Mouse (Mus musculus): Measurements from ENCODE around the gene Bco1. TPM values are rescaled to one million over a fixed set of nuclear protein-coding genes. Genes with fewer than 3 reads are reported as not detected.

Gene Bco1
- polyA plus RNA-seq, 1 experiment = 0.07 TPM

DNA sequence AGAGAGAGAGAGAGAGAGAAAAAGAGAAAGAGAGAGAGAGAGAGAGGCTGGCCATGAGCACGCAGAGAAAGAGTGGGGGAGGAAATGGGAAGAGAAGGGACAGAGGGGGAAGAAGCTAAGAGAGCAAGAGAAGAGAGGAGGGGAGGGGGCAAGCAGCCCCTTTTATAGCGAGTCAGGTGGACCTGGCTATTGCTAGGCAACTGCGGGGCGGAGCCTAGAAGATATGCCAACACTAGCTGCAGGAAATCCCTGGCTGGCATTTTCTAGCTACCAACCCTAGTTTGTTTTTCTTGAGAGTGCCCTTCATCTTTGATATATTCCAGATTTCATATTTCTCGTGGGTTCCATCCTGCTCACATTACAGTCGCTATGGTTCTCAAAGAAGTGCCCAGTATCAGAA, 19.4 kb downstream of the Bco1 start:
- no peak for DNase-seq
- peaks cover 5% of the 10 kb centered on the region for H3K4me1 ChIP-seq (ENCODE audit: control insufficient read depth, insufficient read depth, low read length)
- H3K27me3 ChIP-seq (ENCODE audit: control insufficient read depth, insufficient read depth, low read length) = no peaks in the 10 kb centered on the region
- 57% methylated on average over 6 of the region's 6 CpGs for WGBS
- H3K27ac ChIP-seq (ENCODE audit: insufficient read depth, low read length) = no peak overlapping the region
- TF ChIP-seq POLR2A (IDR thresholded peaks at IDR 0.05; ENCODE audit: borderline replicate concordance, insufficient read depth, low read length) (no peak), CTCF (IDR thresholded peaks at IDR 0.05; ENCODE audit: borderline replicate concordance, insufficient read depth, low read depth, low read length) (no peak)
- no peak overlapping the region for H3K4me3 ChIP-seq (replicated peaks; ENCODE audit: insufficient read depth, low read depth, low read length)

DNA sequence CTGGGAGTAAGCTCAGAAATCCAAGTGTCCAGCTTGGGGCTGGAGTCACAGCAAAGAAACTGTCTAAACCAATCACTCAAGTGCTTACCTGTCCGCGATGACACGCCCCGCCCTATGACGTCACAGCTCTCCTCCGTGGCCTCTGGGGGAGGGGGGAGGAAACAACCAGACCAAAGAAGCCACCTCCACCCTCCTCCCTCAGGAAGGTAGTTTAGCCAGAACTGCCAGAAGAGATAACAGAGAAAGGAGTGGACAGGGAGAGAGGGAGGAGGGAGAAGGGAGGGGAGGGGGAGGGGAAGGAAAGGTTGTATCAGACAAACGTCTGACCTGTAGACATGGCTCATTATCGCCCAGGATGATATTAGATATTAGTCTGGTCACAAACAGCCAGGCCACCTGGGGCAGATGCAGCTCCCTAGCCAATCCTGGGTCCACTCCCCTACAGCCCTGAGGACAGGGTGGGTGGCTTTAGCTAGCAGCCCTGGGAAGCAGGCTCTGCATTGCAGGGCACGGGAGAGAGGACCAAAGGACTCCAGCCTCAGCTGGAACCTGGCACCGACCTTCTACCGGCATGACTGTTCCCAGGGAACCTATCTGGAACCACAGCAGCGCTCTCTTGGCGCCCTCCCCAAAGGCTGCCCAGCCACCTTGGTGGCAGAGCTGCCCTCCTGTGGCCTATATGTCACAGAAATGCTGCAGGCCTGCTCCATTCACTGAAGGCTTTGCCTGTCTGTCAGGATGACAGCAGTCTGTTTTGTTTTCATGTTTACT, 20.2 kb downstream of the Bco1 start:
- DNase-seq = peak; percentile 51 to 59
- H3K4me1 ChIP-seq (ENCODE audit: control insufficient read depth, insufficient read depth, low read length) = peaks cover 5% of the 10 kb centered on the region
- TF ChIP-seq POLR2A (IDR thresholded peaks at IDR 0.05; ENCODE audit: borderline replicate concordance, insufficient read depth, low read length) (no peak), CTCF (IDR thresholded peaks at IDR 0.05; ENCODE audit: borderline replicate concordance, insufficient read depth, low read depth, low read length) (no peak; the same call in 1 of the 2 replicates)
- 10% methylated on average over 13 of the region's 13 CpGs for WGBS
- H3K4me3 ChIP-seq (replicated peaks; ENCODE audit: insufficient read depth, low read depth, low read length) = peak overlapping the region; percentile 31
- no peak overlapping the region for H3K27ac ChIP-seq (ENCODE audit: insufficient read depth, low read length)
- H3K27me3 ChIP-seq (ENCODE audit: control insufficient read depth, insufficient read depth, low read length) = no peaks in the 10 kb centered on the region

DNA sequence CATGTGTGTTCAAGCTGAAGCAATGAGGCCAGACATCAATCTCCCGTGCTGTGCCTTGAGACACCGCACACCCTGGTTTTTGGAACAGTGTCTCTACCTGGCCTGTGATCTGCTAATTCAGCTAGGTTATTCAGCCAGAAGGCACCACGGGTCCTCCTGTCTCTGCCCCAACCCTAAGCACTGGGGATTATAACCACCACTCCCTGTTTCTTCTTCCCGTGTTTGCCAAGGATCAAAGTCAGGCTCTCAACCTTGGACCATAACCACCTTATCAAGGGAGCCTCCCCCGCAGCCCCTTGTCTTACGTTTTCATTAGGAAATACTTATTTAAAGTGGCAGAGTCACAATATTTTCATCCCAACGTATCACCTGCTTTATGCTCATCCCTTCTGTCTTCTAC, 20.9 kb downstream of the Bco1 start:
- H3K27ac ChIP-seq (ENCODE audit: insufficient read depth, low read length) = no peak overlapping the region
- H3K27me3 ChIP-seq (ENCODE audit: control insufficient read depth, insufficient read depth, low read length) = no peaks in the 10 kb centered on the region
- DNase-seq = no peak
- no peak for TF ChIP-seq CTCF (IDR thresholded peaks at IDR 0.05; ENCODE audit: borderline replicate concordance, insufficient read depth, low read depth, low read length)
- no peak for TF ChIP-seq POLR2A (IDR thresholded peaks at IDR 0.05; ENCODE audit: borderline replicate concordance, insufficient read depth, low read length)
- 46% methylated on average over 7 of the region's 7 CpGs for WGBS
- no peak overlapping the region for H3K4me3 ChIP-seq (replicated peaks; ENCODE audit: insufficient read depth, low read depth, low read length)
- H3K4me1 ChIP-seq (ENCODE audit: control insufficient read depth, insufficient read depth, low read length) = peaks cover 5% of the 10 kb centered on the region

DNA sequence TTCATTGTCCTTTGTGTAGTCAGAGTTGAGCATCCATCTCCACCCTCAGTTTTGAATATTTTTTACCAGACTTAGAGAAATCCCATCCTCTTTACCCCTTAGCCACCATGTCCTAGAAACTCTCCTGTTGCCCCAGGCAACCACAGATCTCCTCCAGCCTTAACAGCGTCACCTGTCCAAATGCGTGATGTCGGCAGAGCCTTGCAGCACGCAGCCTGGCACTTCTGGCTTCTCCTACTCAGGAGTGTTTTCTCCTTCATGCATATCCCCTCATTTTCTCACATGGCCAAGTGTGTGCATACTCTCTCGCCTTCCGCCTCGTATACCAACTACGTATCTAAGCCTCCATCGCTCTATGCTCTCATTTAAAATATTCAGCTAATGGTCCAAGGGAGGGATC, 22.8 kb downstream of the Bco1 start:
- H3K27me3 ChIP-seq (ENCODE audit: control insufficient read depth, insufficient read depth, low read length) = no peaks in the 10 kb centered on the region
- DNase-seq = no peak
- WGBS = 94% methylated on average over 9 of the region's 9 CpGs
- peaks cover 5% of the 10 kb centered on the region for H3K4me1 ChIP-seq (ENCODE audit: control insufficient read depth, insufficient read depth, low read length)
- TF ChIP-seq POLR2A (IDR thresholded peaks at IDR 0.05; ENCODE audit: borderline replicate concordance, insufficient read depth, low read length) (no peak), CTCF (IDR thresholded peaks at IDR 0.05; ENCODE audit: borderline replicate concordance, insufficient read depth, low read depth, low read length) (no peak)
- no peak overlapping the region for H3K27ac ChIP-seq (ENCODE audit: insufficient read depth, low read length)
- no peak overlapping the region for H3K4me3 ChIP-seq (replicated peaks; ENCODE audit: insufficient read depth, low read depth, low read length)

DNA sequence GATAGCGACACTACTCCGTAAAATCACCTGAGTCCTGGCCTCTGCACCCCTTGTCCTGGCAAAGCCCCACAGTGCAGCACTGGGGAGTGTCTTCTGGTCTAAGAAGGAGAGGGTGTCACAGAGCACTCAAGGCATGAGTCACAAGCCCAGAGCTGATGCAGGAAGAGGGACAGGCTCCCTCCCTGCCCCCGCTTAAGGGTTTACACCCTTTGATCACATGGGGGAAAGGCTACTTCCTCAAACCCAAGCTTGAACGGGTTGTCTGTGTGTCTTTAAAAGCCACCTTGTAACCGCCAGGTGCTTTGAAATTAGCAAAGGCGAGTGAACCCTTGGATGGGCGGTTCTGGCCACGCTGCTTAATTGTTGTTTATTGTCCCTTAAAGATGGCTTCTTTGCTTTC, 25.6 kb downstream of the Bco1 start:
- H3K27ac ChIP-seq (ENCODE audit: insufficient read depth, low read length) = no peak overlapping the region
- no peak for DNase-seq
- 84% methylated on average over 8 of the region's 8 CpGs for WGBS
- H3K4me3 ChIP-seq (replicated peaks; ENCODE audit: insufficient read depth, low read depth, low read length) = no peak overlapping the region
- TF ChIP-seq CTCF (IDR thresholded peaks at IDR 0.05; ENCODE audit: borderline replicate concordance, insufficient read depth, low read depth, low read length) = no peak
- TF ChIP-seq POLR2A (IDR thresholded peaks at IDR 0.05; ENCODE audit: borderline replicate concordance, insufficient read depth, low read length) = no peak
- H3K4me1 ChIP-seq (ENCODE audit: control insufficient read depth, insufficient read depth, low read length) = peaks cover 3% of the 10 kb centered on the region
- H3K27me3 ChIP-seq (ENCODE audit: control insufficient read depth, insufficient read depth, low read length) = no peaks in the 10 kb centered on the region

DNA sequence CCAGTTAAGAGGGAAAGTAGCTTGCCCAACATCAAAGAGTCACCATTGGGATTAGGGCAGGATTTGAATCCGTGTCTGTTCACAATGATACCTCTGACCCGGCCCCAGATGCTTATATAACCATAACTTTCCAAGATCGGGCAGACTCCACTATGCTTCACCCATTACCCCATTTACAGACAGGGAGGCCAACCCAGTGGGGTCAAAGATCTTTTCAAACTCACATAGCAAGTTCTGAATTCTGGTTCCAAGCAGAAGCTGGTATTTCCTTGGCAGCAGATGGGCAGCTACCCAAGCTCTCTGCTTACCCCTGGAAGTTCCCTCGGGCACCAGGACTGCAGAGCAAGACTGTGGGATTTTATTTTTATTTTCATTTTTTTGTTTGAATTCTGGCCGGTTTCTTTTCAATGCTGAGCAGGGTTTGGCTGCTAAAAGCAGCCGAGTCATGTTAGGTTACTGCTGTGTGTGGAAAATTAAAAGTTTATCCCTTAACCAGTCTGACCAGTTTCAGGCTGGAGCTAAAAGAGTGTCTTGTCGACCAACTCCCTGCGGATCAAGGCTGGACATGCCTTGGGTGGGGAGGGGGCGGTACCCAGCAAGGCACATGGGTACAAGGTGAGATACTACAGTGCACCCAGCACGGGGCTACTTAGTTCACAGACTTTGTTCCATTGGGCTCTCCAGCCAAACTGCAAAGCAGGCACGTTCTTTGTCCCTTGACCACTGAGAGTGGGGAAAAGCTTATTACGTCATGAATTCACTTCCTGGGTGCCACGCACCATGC, 28.4 kb downstream of the Bco1 start:
- no peak overlapping the region for H3K4me3 ChIP-seq (replicated peaks; ENCODE audit: insufficient read depth, low read depth, low read length)
- DNase-seq = no peak
- no peak overlapping the region for H3K27ac ChIP-seq (ENCODE audit: insufficient read depth, low read length)
- 74% methylated on average over 13 of the region's 13 CpGs for WGBS
- no peak for TF ChIP-seq POLR2A (IDR thresholded peaks at IDR 0.05; ENCODE audit: borderline replicate concordance, insufficient read depth, low read length)
- no peak for TF ChIP-seq CTCF (IDR thresholded peaks at IDR 0.05; ENCODE audit: borderline replicate concordance, insufficient read depth, low read depth, low read length)
- H3K4me1 ChIP-seq (ENCODE audit: control insufficient read depth, insufficient read depth, low read length) = no peaks in the 10 kb centered on the region
- no peaks in the 10 kb centered on the region for H3K27me3 ChIP-seq (ENCODE audit: control insufficient read depth, insufficient read depth, low read length)

DNA sequence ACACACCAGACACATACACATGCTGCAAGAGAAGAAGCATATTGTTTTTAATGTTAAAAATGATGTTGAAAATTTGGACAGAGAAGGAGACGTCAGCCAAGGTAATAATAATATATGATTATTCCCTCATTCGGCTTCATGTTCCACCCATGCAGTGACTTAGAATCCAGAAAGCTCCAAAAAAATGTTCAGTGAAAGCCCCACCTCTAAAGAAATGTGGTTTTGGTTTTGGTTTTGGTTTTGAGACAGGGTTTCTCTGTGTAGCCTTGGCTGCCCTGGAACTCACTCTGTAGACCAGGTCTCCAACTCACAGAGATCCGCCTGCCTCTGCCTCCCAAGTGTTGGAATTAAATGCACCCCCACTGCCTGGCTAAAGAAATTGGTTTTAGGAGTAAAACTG, 30.2 kb downstream of the Bco1 start:
- Histone ChIP-seq H3K27ac (ENCODE audit: insufficient read depth, low read length) (no peak overlapping the region), H3K4me3 (replicated peaks; ENCODE audit: insufficient read depth, low read depth, low read length) (no peak overlapping the region), H3K27me3 (ENCODE audit: control insufficient read depth, insufficient read depth, low read length) (no peaks in the 10 kb centered on the region), H3K4me1 (ENCODE audit: control insufficient read depth, insufficient read depth, low read length) (no peaks in the 10 kb centered on the region)
- TF ChIP-seq POLR2A (IDR thresholded peaks at IDR 0.05; ENCODE audit: borderline replicate concordance, insufficient read depth, low read length) (no peak), CTCF (IDR thresholded peaks at IDR 0.05; ENCODE audit: borderline replicate concordance, insufficient read depth, low read depth, low read length) (no peak)
- 97% methylated on average over 3 of the region's 3 CpGs for WGBS
- no peak for DNase-seq

DNA sequence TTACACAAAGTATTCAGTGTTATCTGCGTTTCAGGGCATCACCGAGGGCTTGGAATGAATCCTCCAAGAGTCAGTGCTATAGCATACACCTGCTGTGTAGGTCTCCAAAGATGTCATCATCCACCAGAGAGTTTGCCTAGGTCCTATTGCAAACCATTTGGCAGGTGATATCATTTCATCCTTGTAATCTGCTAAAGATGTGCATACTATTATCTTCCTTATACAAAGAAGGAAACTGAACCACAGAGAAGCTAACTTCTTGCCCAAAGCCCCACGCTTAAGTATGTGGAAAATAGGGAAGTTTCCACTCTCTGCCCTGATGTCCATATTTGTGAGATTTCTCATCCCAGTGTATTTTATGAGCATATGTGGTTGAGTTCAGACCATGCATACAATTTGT, 30.8 kb downstream of the Bco1 start:
- no peaks in the 10 kb centered on the region for H3K27me3 ChIP-seq (ENCODE audit: control insufficient read depth, insufficient read depth, low read length)
- H3K27ac ChIP-seq (ENCODE audit: insufficient read depth, low read length) = no peak overlapping the region
- no peak for DNase-seq
- TF ChIP-seq CTCF (IDR thresholded peaks at IDR 0.05; ENCODE audit: borderline replicate concordance, insufficient read depth, low read depth, low read length) = no peak
- TF ChIP-seq POLR2A (IDR thresholded peaks at IDR 0.05; ENCODE audit: borderline replicate concordance, insufficient read depth, low read length) = no peak
- H3K4me1 ChIP-seq (ENCODE audit: control insufficient read depth, insufficient read depth, low read length) = no peaks in the 10 kb centered on the region
- WGBS = 92% methylated on average over 3 of the region's 3 CpGs
- no peak overlapping the region for H3K4me3 ChIP-seq (replicated peaks; ENCODE audit: insufficient read depth, low read depth, low read length)
